Comparison of ENCODE assay signal across 7 mouse cellular contexts in genomic region chr17:46680760-46681373, GRCm38 (mm10). TPM values are rescaled to one million over a fixed set of nuclear protein-coding genes. Genes with fewer than 3 reads are reported as not detected.
DNase-seq lines count a peak whose midpoint lies in the region; ATAC-seq lines count a peak whose summit lies in the region.

Klhdc3 (minus strand) TSS chr17:46680914.

- H3K4me1 ChIP-seq in intestine, embryonic 15.5 days (replicated peaks): peaks cover 23% of the 10 kb centered on the region
- peaks cover 38% of the 10 kb centered on the region for H3K4me1 ChIP-seq in midbrain, embryonic 10.5 days

- H3K9me3 ChIP-seq in intestine, embryonic 15.5 days: no peaks in the 10 kb centered on the region
- no peaks in the 10 kb centered on the region for H3K9me3 ChIP-seq in midbrain, embryonic 10.5 days (replicated peaks)

- no peaks in the 10 kb centered on the region for H3K27me3 ChIP-seq in intestine, embryonic 15.5 days (replicated peaks)
- H3K27me3 ChIP-seq in midbrain, embryonic 10.5 days (ENCODE audit: low read depth, poor library complexity, severe bottlenecking): no peaks in the 10 kb centered on the region

- intact Hi-C loops in gastrocnemius, postnatal 36 days (cut with DNase I): loop anchor here (1.0 kb wide), 1 partner anchor 18 kb away; no protein-coding TSS in a partner anchor
- intact Hi-C loops in left cerebral cortex, postnatal 25 days (cut with DNase I): loop anchor here (2.0 kb wide), 1 partner anchor 24 kb away; the partner anchor contains the start of gene Ppp2r5d

- DNase-seq in adrenal gland, adult 2 months: peak; percentile 98
- peak; percentile 98 for DNase-seq in embryo, embryonic 11.5 days (ENCODE audit: low read depth, low spot score)
- DNase-seq in gastrocnemius, postnatal 36 days: peak; percentile 92 to 98
- DNase-seq in left cerebral cortex, postnatal 25 days (ENCODE audit: low spot score in 2 of 2): peak; percentile 94 to 99
- peak; percentile 100 for DNase-seq in midbrain, embryonic 10.5 days (ENCODE audit: low spot score)
- DNase-seq in right cerebral cortex, postnatal 4 days: peak; percentile 99

- H3K36me3 ChIP-seq in intestine, embryonic 15.5 days: peaks cover 47% of the 10 kb centered on the region
- peaks cover 63% of the 10 kb centered on the region for H3K36me3 ChIP-seq in midbrain, embryonic 10.5 days

- peak within 1 kb of the TSS; percentile 93 for H3K27ac ChIP-seq in intestine, embryonic 15.5 days
- H3K27ac ChIP-seq in midbrain, embryonic 10.5 days (replicated peaks): peak within 1 kb of the TSS; percentile 89

- under 1% methylated on average over 49 of the region's 49 CpGs for WGBS in intestine, embryonic 15.5 days
- under 1% methylated on average over 49 of the region's 49 CpGs for WGBS in midbrain, embryonic 10.5 days

- peak within 1 kb of the TSS; percentile 76 for H3K9ac ChIP-seq in intestine, embryonic 15.5 days

- peak; percentile 99 for ATAC-seq in intestine, embryonic 15.5 days

- peak within 1 kb of the TSS; percentile 92 for H3K4me2 ChIP-seq in intestine, embryonic 15.5 days (replicated peaks)

- H3K4me3 ChIP-seq in intestine, embryonic 15.5 days (replicated peaks): peak within 1 kb of the TSS; percentile 89
- peak within 1 kb of the TSS; percentile 92 for H3K4me3 ChIP-seq in midbrain, embryonic 10.5 days

RNA-seq across cellular contexts. Expression of gene Klhdc3, which starts in this region (rescaled TPM):
- total RNA-seq in adrenal gland, adult 2 months (2021): 10 to 100 TPM; 57.5 to 64.0 TPM
- 78.2 and 100 TPM in 2 replicates for polyA plus RNA-seq in adrenal gland, adult 2 months (2012; rRNA removed)
- total RNA-seq in gastrocnemius, postnatal 36 days (2021): 100 to 1,000 TPM; 110 to 123 TPM
- polyA plus RNA-seq in intestine, embryonic 15.5 days (2015; fragmentation: Nextera tagmentation; extraction: Ambion mirVana): 104 and 107 TPM in 2 replicates
- 100 to 1,000 TPM; 211 to 226 TPM for total RNA-seq in left cerebral cortex, postnatal 25 days (2021)
- 126 and 128 TPM in 2 replicates for polyA plus RNA-seq in midbrain, embryonic 10.5 days (2016; fragmentation: Nextera tagmentation; extraction: Ambion mirVana)

Comparison
In these comparisons a context has a peak if more than half of its experiments do, and no peak if none do; other contexts are left out.
1. Peak in every context shown above with its lines: DNase-seq, ATAC-seq, H3K4me3 ChIP-seq and H3K27ac ChIP-seq.